Mouse (Mus musculus): ENCODE results near the gene Med10. TPM values are rescaled to one million over a fixed set of nuclear protein-coding genes. Genes with fewer than 3 reads are reported as not detected.

Med10 gene
- polyA plus RNA-seq, 2 experiments, result 72.0 to 121 TPM

GRCm38 (mm10) chr13:69768152-69768551 is 34.0 kb upstream of the Med10 start:
- ATAC-seq (ENCODE audit: low FRiP score, low read depth), result no peak
- no peak for TF ChIP-seq POLR2A (IDR thresholded peaks at IDR 0.05; ENCODE audit: borderline replicate concordance, extremely low read depth, insufficient read depth, insufficient read length)
- H3K4me2 ChIP-seq (replicated peaks; ENCODE audit: low read depth, low read length, severe bottlenecking), result no peak overlapping the region
- WGBS, result 88% methylated on average over 10 of the region's 10 CpGs
- H3K4me1 ChIP-seq (ENCODE audit: control insufficient read depth, insufficient read depth, low read length), result no peaks in the 10 kb centered on the region
- DNase-seq (ENCODE audit: low spot score), result no peak
- no peak overlapping the region for H3K27ac ChIP-seq (replicated peaks; ENCODE audit: low read depth, low read length)
- no peak overlapping the region for H3K9ac ChIP-seq (ENCODE audit: low read depth, low read length, severe bottlenecking)
- no peaks in the 10 kb centered on the region for H3K9me3 ChIP-seq (ENCODE audit: control insufficient read depth, low read length)
- H3K4me3 ChIP-seq (replicated peaks; ENCODE audit: low read length), result no peak overlapping the region
- no peaks in the 10 kb centered on the region for H3K27me3 ChIP-seq (ENCODE audit: control insufficient read depth, insufficient read depth, low read length)
- no peaks in the 10 kb centered on the region for H3K36me3 ChIP-seq (ENCODE audit: control insufficient read depth, insufficient read depth, low read length)

GRCm38 (mm10) chr13:69770538-69771456 is 31.4 kb upstream of the Med10 start:
- no peaks in the 10 kb centered on the region for H3K27me3 ChIP-seq (ENCODE audit: control insufficient read depth, insufficient read depth, low read length)
- no peak overlapping the region for H3K4me2 ChIP-seq (replicated peaks; ENCODE audit: low read depth, low read length, severe bottlenecking)
- no peaks in the 10 kb centered on the region for H3K4me1 ChIP-seq (ENCODE audit: control insufficient read depth, insufficient read depth, low read length)
- no peak for TF ChIP-seq POLR2A (IDR thresholded peaks at IDR 0.05; ENCODE audit: borderline replicate concordance, extremely low read depth, insufficient read depth, insufficient read length)
- 80% methylated on average over 12 of the region's 12 CpGs for WGBS
- no peaks in the 10 kb centered on the region for H3K36me3 ChIP-seq (ENCODE audit: control insufficient read depth, insufficient read depth, low read length)
- DNase-seq (ENCODE audit: low spot score) (peak; percentile 13), ATAC-seq (ENCODE audit: low FRiP score, low read depth) (peak; percentile 47)
- H3K27ac ChIP-seq (replicated peaks; ENCODE audit: low read depth, low read length), result no peak overlapping the region
- no peak overlapping the region for H3K9ac ChIP-seq (ENCODE audit: low read depth, low read length, severe bottlenecking)
- no peak overlapping the region for H3K4me3 ChIP-seq (replicated peaks; ENCODE audit: low read length)
- no peaks in the 10 kb centered on the region for H3K9me3 ChIP-seq (ENCODE audit: control insufficient read depth, low read length)

- H3K4me3 ChIP-seq (replicated peaks; ENCODE audit: low read length), result no peak overlapping the region
- WGBS, result 72% methylated on average over 4 of the region's 4 CpGs
- H3K36me3 ChIP-seq (ENCODE audit: control insufficient read depth, insufficient read depth, low read length), result no peaks in the 10 kb centered on the region
- DNase-seq (ENCODE audit: low spot score) (no peak), ATAC-seq (ENCODE audit: low FRiP score, low read depth) (no peak)
- no peak for TF ChIP-seq POLR2A (IDR thresholded peaks at IDR 0.05; ENCODE audit: borderline replicate concordance, extremely low read depth, insufficient read depth, insufficient read length)
- no peak overlapping the region for H3K9ac ChIP-seq (ENCODE audit: low read depth, low read length, severe bottlenecking)
- H3K9me3 ChIP-seq (ENCODE audit: control insufficient read depth, low read length), result no peaks in the 10 kb centered on the region
- no peak overlapping the region for H3K27ac ChIP-seq (replicated peaks; ENCODE audit: low read depth, low read length)
- no peaks in the 10 kb centered on the region for H3K27me3 ChIP-seq (ENCODE audit: control insufficient read depth, insufficient read depth, low read length)
- no peaks in the 10 kb centered on the region for H3K4me1 ChIP-seq (ENCODE audit: control insufficient read depth, insufficient read depth, low read length)
- no peak overlapping the region for H3K4me2 ChIP-seq (replicated peaks; ENCODE audit: low read depth, low read length, severe bottlenecking)
These were observed 29.8 kb upstream of the Med10 start for GRCm38 (mm10) chr13:69772358-69772757.

GRCm38 (mm10) chr13:69778221-69778620 is 24.0 kb upstream of the Med10 start:
- Histone ChIP-seq H3K27ac (replicated peaks; ENCODE audit: low read depth, low read length) (no peak overlapping the region), H3K9ac (ENCODE audit: low read depth, low read length, severe bottlenecking) (no peak overlapping the region), H3K9me3 (ENCODE audit: control insufficient read depth, low read length) (no peaks in the 10 kb centered on the region), H3K36me3 (ENCODE audit: control insufficient read depth, insufficient read depth, low read length) (no peaks in the 10 kb centered on the region), H3K4me1 (ENCODE audit: control insufficient read depth, insufficient read depth, low read length) (no peaks in the 10 kb centered on the region), H3K4me3 (replicated peaks; ENCODE audit: low read length) (no peak overlapping the region), H3K4me2 (replicated peaks; ENCODE audit: low read depth, low read length, severe bottlenecking) (no peak overlapping the region), H3K27me3 (ENCODE audit: control insufficient read depth, insufficient read depth, low read length) (no peaks in the 10 kb centered on the region)
- DNase-seq (ENCODE audit: low spot score) (no peak), ATAC-seq (ENCODE audit: low FRiP score, low read depth) (no peak)
- WGBS, result 89% methylated on average over 19 of the region's 19 CpGs
- no peak for TF ChIP-seq POLR2A (IDR thresholded peaks at IDR 0.05; ENCODE audit: borderline replicate concordance, extremely low read depth, insufficient read depth, insufficient read length)

GRCm38 (mm10) chr13:69788704-69789103 is 13.5 kb upstream of the Med10 start:
- H3K9me3 ChIP-seq (ENCODE audit: control insufficient read depth, low read length), result no peaks in the 10 kb centered on the region
- no peaks in the 10 kb centered on the region for H3K4me1 ChIP-seq (ENCODE audit: control insufficient read depth, insufficient read depth, low read length)
- H3K36me3 ChIP-seq (ENCODE audit: control insufficient read depth, insufficient read depth, low read length), result no peaks in the 10 kb centered on the region
- no peaks in the 10 kb centered on the region for H3K27me3 ChIP-seq (ENCODE audit: control insufficient read depth, insufficient read depth, low read length)
- no peak for ATAC-seq (ENCODE audit: low FRiP score, low read depth)
- H3K4me2 ChIP-seq (replicated peaks; ENCODE audit: low read depth, low read length, severe bottlenecking), result no peak overlapping the region
- no peak overlapping the region for H3K9ac ChIP-seq (ENCODE audit: low read depth, low read length, severe bottlenecking)
- 77% methylated on average over 5 of the region's 5 CpGs for WGBS
- H3K4me3 ChIP-seq (replicated peaks; ENCODE audit: low read length), result no peak overlapping the region
- no peak for DNase-seq (ENCODE audit: low spot score)
- TF ChIP-seq POLR2A (IDR thresholded peaks at IDR 0.05; ENCODE audit: borderline replicate concordance, extremely low read depth, insufficient read depth, insufficient read length), result no peak
- no peak overlapping the region for H3K27ac ChIP-seq (replicated peaks; ENCODE audit: low read depth, low read length)

Measured in limb, embryonic 14.5 days (tissue).